Mouse (Mus musculus) left cerebral cortex, adult 2 months (tissue): ENCODE measurements around the gene Synpo2l. TPM values are rescaled to one million over a fixed set of nuclear protein-coding genes. Genes with fewer than 3 reads are reported as not detected.

Source experiments
- DNase-seq, 2 experiments: peaks; one replicate each; pipeline ENCODE4 v3.0.0; 2021 to 2022; ENCODE audit warnings: low spot score in 2 of 2, mixed read lengths in 1 of 2; ENCODE audit errors: extremely low spot score in 1 of 2
- H3K27ac ChIP-seq: fragments of 200-600 bp; 2 replicates; pipeline ENCODE4 v1.8.1; 2022
- H3K4me3 ChIP-seq: fragments of 200-600 bp; 2 replicates; pipeline ENCODE4 v1.8.1; 2022
- CTCF ChIP-seq: fragments of 200-600 bp; IDR thresholded peaks from 2 replicates; pipeline ENCODE4 v1.8.1; 2022; ENCODE audit warnings: antibody characterized with exemption, mild to moderate bottlenecking, moderate library complexity
- intact Hi-C: fragments of 180-260 bp; cut with DNase I; formaldehyde crosslinking; loops from one replicate; pipeline ENCODE4 v1.15.1; 2025
- total RNA-seq, 2 experiments: library from RNA; stranded (reverse); gene quantifications; 2 replicates each; pipeline ENCODE4 v1.2.3; 2021

Synpo2l gene
- total RNA-seq, 2 experiments from 2014 or later: 0.21 to 0.23 TPM

DNA sequence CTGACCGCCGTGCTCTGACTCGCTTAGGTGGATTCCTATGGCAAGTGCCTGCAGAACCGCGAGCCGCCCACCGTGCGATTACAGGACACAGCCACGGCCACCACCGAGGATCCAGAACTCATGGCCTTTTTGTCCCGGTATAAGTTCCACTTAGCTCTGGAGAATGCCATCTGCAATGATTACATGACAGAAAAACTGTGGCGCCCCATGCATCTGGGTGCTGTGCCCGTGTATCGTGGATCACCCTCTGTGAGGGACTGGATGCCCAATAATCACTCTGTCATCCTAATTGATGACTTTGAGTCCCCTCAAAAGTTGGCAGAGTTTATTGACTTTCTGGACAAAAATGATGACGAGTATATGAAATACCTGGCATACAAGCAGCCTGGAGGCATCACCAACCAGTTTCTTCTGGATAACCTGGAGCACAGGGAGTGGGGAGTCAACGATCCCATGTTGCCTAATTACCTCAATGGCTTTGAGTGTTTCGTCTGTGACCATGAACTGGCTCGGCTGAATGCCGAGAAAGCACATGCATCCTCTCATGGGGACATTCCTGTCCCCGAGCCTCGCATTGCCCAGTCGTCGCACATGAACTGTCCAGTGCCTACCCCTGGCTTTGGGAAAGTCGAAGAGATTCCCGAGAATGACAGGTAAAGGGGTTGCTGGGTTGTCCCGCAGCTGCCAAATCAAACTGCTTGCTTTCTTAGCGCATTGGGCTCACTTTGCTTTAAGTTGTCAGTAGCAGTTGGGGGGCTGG, 27.8 kb upstream of the Synpo2l start:
- Histone ChIP-seq H3K4me3 (peak overlapping the region; percentile 99), H3K27ac (peak overlapping the region; percentile 99)
- intact Hi-C loops: no loop called here
- no peak for TF ChIP-seq CTCF
- DNase-seq: no peak

DNA sequence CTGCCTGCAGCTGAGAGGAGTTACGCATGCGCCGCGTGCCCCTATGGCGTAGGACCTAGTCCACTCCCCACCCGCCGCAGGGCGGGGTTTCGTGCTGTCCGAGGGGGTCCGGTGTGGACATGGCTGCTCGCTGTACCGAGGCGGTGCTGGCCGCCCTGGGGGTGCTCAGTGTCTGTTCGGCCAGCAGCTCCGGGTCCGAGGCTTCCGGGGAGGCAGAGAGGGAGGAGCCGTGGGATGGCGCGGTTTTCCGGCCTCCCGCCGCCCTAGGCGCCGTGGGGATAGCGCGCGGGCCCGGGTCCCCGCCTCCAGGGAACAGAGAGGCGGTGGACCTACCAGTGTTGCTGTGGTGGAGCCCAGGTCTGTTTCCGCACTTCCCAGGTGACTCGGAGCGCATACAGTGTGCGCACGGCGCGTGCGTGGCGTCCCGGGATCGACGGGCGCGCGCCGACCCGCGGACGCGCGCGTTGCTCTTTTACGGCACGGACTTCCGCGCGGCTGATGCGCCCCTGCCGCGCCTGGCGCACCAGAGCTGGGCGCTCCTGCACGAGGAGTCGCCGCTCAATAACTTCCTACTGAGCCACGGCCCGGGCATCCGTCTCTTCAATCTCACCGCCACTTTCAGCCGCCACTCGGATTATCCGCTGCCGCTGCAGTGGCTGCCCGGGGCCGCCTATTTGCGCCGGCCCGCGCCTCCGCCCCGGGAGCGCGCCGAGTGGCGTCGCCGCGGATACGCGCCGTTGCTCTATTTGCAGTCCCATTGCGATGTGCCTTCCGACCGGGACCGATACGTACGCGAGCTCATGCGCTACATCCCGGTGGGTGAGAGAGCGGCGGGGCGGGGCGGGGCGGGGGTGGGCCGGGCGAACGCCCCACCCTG, 27.0 kb upstream of the Synpo2l start, which contains the start of gene Fut11:
Gene Fut11 (plus strand): TSS at position 85 of the 877 bp plus-strand sequence.
- Histone ChIP-seq H3K27ac (peak within 1 kb of the TSS; percentile 99), H3K4me3 (peak within 1 kb of the TSS; percentile 99)
- no peak for TF ChIP-seq CTCF
- peak; percentile 81 to 84 for DNase-seq
- intact Hi-C loops: no loop called here

DNA sequence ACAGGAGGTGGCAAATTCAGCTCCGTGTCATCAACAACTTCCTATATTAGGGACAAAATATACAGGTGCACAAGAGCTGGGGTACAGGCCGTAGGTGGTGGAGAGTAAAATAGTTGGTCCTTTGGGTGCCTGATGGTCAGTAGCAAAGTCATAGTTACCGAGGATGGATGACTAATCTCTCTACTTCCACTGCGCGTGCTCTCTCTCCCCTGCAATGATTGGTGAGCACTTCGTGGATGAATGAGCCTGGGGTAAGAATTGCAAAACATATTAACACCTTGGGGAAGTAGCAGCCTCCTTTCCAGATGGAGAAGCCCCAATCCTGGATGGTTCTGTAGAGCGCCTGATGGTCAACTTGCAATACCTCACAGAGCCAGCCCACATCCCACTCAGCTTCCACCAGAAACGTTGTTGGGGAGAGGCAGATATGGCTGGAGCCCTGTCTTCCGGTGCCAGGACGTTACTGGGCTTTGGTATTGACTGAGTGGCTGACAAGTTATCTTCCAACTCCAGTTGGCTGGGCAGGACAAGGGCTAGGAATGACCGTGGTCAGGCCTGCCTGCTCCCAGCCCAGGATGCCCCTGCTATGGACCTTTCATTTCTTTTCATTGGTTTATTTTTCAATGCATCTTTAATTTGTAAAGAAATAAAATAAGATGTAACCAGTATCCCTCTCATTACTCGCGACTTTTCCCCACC, 26.2 kb upstream of the Synpo2l start:
- H3K4me3 ChIP-seq: peak overlapping the region; percentile 99
- TF ChIP-seq CTCF: no peak
- DNase-seq: no peak
- intact Hi-C loops: no loop called here
- peak overlapping the region; percentile 99 for H3K27ac ChIP-seq

DNA sequence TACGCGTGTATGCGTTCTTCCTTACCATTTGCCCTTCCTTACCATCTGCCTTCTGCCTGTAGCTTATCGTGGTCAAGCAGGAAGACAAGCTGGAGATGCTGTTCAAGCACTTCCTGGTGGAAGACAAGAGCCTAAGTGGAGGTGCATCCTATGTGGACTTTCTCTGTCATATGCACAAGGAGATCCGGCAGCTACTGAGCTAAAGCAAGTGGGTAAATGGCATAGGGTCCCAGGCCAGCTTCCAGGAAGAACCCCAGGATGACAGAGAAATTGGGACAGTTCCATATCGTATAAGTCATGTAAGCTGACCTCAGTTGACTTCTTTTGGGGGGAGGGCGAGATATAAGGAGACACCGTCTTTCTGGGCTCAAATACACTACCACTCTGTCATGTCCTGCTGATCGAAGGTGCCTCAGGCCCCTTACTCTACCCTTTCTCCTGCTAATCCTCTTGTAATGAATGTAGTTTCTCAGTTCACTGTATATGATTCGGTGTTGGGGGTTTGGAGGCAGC, 25.5 kb upstream of the Synpo2l start:
- intact Hi-C loops: no loop called here
- no peak for DNase-seq
- H3K27ac ChIP-seq: peak overlapping the region; percentile 99; the same call in 1 of the 2 replicates
- H3K4me3 ChIP-seq: no peak overlapping the region
- no peak for TF ChIP-seq CTCF

DNA sequence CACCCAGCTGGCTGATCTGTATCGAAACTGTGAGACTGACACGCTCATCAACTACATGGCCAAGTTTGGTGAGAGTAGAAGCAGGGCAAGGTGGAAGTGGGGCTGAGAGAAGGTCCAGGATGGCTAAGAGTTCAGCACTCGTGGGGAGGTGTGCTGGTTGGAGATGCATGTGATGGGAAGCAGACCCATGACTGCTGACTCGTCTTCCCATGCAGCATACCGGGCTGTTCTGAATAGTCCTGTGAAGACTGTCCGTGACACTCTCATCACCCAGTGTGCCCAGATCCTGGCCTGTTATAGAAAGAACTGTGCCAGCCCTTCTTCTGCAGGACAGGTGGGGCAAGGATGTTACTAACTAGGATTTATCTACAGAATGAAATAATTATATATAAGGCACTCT, 23.6 kb upstream of the Synpo2l start:
- H3K4me3 ChIP-seq: no peak overlapping the region
- TF ChIP-seq CTCF: no peak
- intact Hi-C loops: no loop called here
- no peak for DNase-seq
- no peak overlapping the region for H3K27ac ChIP-seq

DNA sequence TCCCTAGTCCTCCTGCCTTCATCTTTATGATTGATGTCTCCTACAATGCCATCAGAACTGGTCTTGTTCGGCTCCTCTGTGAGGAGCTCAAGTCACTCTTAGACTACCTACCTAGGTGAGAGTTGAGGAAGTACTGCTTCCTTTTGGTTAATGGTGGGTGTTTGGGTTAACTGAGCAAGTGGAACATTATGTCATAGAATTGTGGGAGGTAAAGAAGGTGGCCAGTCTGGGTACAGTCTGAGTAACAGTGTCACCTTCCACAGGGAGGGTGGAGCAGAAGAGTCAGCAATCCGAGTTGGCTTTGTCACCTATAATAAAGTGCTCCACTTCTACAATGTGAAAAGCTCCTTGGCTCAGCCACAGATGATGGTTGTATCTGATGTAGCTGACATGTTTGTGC, 20.9 kb upstream of the Synpo2l start:
- no peak for TF ChIP-seq CTCF
- intact Hi-C loops: no loop called here

DNA sequence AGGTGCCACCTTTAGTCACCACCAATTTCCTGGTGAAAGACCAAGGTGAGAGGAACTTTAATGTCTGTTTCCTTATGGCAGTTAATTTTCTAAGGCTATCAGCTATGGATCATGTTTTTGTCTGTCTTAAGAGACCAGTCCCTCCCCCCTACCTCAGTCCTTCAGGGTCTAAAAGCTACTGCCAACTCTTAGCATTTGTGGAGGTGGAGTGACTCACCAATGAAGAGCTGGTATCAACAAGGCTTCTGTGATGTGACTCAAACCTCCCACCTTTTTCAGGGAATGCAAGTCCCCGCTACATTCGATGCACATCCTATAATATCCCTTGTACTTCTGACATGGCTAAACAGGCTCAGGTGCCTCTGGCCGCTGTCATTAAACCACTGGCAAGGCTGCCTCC, 18.4 kb upstream of the Synpo2l start:
- no peak overlapping the region for H3K4me3 ChIP-seq
- DNase-seq: no peak
- no peak overlapping the region for H3K27ac ChIP-seq
- intact Hi-C loops: no loop called here
- no peak for TF ChIP-seq CTCF

More for the DNA sequence above, 20.9 kb upstream of the Synpo2l start:
- Histone ChIP-seq H3K27ac (no peak overlapping the region), H3K4me3 (no peak overlapping the region)
- DNase-seq: no peak

DNA sequence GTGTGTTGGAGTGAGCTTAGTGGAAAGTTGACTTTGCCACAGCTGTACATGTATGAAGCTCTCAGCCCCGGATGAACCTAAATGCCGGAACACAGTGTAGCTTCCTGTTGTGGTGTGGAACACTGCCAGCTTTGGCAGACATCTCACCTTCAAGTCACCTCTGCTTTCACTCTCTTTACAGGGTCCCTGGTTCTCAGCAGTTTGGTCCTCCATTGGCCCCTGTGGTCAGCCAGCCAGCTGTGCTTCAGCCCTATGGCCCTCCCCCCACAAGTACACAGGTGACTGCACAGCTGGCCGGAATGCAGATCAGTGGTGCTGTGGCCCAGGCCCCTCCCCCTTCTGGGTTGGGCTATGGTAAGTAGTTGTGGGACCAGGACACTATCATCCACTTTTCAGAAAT, 14.3 kb upstream of the Synpo2l start:
- DNase-seq: no peak
- no peak overlapping the region for H3K27ac ChIP-seq
- no peak for TF ChIP-seq CTCF
- intact Hi-C loops: no loop called here
- H3K4me3 ChIP-seq: no peak overlapping the region

DNA sequence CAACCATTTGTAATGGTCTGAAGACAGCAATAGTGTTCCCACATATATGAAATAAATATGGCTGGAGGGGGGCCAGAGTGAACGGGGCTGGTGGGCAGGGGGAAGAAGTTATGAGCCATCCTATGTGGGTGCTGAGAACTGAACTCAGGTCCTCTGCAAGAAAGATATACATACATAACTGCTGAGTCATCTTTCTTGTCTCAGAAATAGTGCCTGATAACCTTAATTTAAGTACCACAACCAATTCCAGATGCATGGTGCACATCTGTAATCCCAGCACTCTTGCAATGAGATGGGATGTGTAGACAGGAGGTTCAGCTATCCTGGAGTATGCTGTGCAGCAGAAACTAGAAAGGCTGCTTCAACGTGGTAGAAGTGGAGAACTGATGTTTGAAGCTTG, 13.6 kb upstream of the Synpo2l start:
- Histone ChIP-seq H3K4me3 (no peak overlapping the region), H3K27ac (no peak overlapping the region)
- TF ChIP-seq CTCF: no peak
- no peak for DNase-seq
- intact Hi-C loops: no loop called here

DNA sequence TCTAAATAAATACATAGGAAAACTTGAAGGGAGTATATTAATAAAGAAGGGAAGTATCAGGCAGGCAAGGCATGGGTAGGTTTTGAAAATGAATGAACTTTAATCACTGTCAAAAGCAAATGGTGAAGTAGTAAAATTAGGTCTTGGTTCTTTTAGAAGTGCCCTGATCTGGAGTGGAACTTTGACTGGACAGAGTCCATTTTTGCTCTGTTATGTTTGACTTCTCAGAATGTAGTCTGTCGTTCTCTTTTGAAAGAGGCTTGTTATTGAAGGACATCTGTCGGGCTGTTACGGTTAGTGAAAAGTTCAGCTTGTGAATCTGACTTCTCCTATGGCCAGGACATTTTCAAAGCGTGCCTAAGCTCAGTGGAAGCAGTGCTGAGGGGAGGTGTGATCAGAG, 9.8 kb upstream of the Synpo2l start:
- no peak overlapping the region for H3K27ac ChIP-seq
- intact Hi-C loops: no loop called here
- TF ChIP-seq CTCF: no peak

DNA sequence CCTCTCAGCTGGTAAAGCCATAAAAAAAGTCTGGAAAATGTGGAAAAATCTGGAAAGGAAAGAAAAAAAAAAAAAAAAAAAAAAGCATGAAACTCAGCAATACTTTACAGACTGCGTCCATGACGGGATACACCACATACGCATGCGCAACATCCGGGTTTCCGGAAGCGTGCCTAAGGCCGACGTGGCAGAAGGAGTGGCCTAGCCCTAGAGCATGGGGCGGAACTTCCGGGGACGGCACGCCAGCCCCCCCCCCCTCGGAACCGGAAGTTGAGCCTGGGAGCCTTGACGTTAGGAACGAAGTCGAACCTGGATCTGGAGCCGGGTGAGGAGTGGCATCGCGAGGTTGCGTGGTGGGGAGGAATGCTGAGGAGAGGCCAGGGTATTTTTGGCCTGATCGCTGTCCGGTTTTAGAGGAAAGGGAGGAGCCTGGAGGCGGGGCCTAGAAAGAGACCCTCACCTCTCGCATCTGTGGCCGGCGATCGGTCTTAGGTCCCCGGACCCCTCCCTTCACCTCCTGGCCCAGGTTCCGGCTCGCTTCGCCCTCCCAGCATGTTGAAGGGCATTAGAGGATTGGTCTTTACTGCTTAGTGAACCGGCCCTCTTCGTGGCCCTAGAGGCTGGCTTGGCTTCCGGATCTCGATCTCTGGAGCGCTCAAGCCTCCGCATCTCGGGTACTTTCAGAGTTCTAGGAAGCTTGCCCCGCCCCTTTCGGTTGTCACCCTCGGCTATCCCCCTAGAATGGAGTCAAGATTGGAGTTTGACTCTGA, 6.1 kb upstream of the Synpo2l start, which contains the start of gene Sec24c:
Gene Sec24c (plus strand): TSS at position 245 of the 770 bp plus-strand sequence.
- H3K27ac ChIP-seq: peak within 1 kb of the TSS; percentile 88
- intact Hi-C loops: no loop called here
- H3K4me3 ChIP-seq: peak within 1 kb of the TSS; percentile 76
- DNase-seq: peak; percentile 96 to 99
- no peak for TF ChIP-seq CTCF

More for the DNA sequence above, 9.8 kb upstream of the Synpo2l start:
- no peak for DNase-seq
- no peak overlapping the region for H3K4me3 ChIP-seq
